Mouse (Mus musculus) lung, adult 2 months (tissue): Measurements from ENCODE around the gene Itm2c.

Experiments
- CTCF ChIP-seq: fragments of 200-500 bp; IDR thresholded peaks from 2 replicates; pipeline ENCODE4 v1.5.1; 2011; ENCODE audit warnings: mild to moderate bottlenecking, low read length, control low read depth; ENCODE audit not compliant: insufficient read depth
- POLR2A ChIP-seq: fragments of 200-500 bp; IDR thresholded peaks from 2 replicates; pipeline ENCODE4 v1.6.1; 2011; ENCODE audit warnings: low read depth, mild to moderate bottlenecking, control low read depth, low read length, borderline replicate concordance; ENCODE audit errors: extremely low read depth

DNA sequence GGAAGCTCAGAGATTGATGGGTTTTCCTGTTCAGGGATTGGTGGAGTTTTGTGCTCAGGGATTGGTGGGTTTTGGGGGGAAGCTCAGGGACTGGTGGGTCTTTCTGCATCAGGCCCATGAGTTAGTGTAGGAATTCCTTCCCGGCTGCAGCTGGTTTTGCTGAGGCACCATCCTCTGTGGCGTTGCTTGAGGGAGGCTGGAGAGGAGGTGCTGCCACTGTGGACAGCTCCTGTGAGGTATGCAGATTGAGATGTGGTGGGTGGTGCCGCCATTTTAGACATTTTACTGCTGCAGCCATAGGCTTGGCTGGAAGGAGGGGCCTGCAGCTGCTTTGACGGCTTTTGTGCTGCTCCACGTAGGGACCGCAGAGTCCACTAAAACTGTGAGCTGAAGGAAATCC lies 35.3 kb downstream of the Itm2c start:
- no peak for TF ChIP-seq CTCF
- TF ChIP-seq POLR2A, result no peak
